Mouse (Mus musculus) lung, embryonic 16.5 days (tissue): ENCODE results near the gene Casc3. TPM values are rescaled to one million over a fixed set of nuclear protein-coding genes. Genes with fewer than 3 reads are reported as not detected.

Source experiments
- ATAC-seq: fragments of 200-750 bp; cut with Nextera tagmentation; 2 replicates; pipeline ENCODE4 v1.8.0; 2017; ENCODE audit warnings: low read depth, mild to moderate bottlenecking, moderate library complexity
- H3K27ac ChIP-seq: fragments of 300-500 bp; sonication (generic); 2 replicates; pipeline ENCODE4 v1.5.1; 2014; ENCODE audit warnings: mild to moderate bottlenecking, control low read depth, low read length
- H3K27me3 ChIP-seq: fragments of 300-500 bp; sonication (generic); 2 replicates; pipeline ENCODE4 v1.6.1; 2014; ENCODE audit warnings: low read depth, low read length, mixed read lengths; ENCODE audit not compliant: control insufficient read depth, insufficient read depth
- H3K36me3 ChIP-seq: fragments of 300-500 bp; sonication (generic); 2 replicates; pipeline ENCODE4 v1.6.1; 2014; ENCODE audit warnings: low read length; ENCODE audit not compliant: control insufficient read depth, insufficient read depth
- H3K4me1 ChIP-seq: fragments of 300-500 bp; sonication (generic); replicated peaks from 2 replicates; pipeline ENCODE4 v1.6.1; 2014; ENCODE audit warnings: low read length, mixed read lengths; ENCODE audit not compliant: control insufficient read depth, insufficient read depth
- H3K4me2 ChIP-seq: fragments of 300-500 bp; sonication (generic); 2 replicates; pipeline ENCODE4 v1.6.1; 2014; ENCODE audit warnings: low read depth, low read length, control low read depth
- H3K4me3 ChIP-seq: fragments of 300-500 bp; sonication (generic); 2 replicates; pipeline ENCODE4 v1.5.1; 2014; ENCODE audit warnings: mild to moderate bottlenecking, low read length, control low read depth
- H3K9ac ChIP-seq: fragments of 300-500 bp; sonication (generic); 2 replicates; pipeline ENCODE4 v1.6.1; 2014; ENCODE audit warnings: low read length, control low read depth
- H3K9me3 ChIP-seq: fragments of 300-500 bp; sonication (generic); 2 replicates; pipeline ENCODE4 v1.6.1; 2016; ENCODE audit warnings: low read length; ENCODE audit not compliant: control insufficient read depth
- WGBS: fragments of 180-500 bp; shearing (Covaris S2); extraction: QIAGEN DNeasy Blood & Tissue Kit; methylation state at CpG from one replicate; pipeline ENCODE4 v1.1.7; 2014; 5-methylcytosine and 5-hydroxymethylcytosine counted together
- polyA plus RNA-seq: library from polyadenylated mRNA; unstranded; fragments of >200 nt; fragmentation: Nextera tagmentation; extraction: Ambion mirVana; gene quantifications from 2 replicates; pipeline ENCODE4 v1.2.1, GENCODE M21; 2015

Gene Casc3
- polyA plus RNA-seq, 1 experiment from 2014 or later, result 33.2 TPM

DNA sequence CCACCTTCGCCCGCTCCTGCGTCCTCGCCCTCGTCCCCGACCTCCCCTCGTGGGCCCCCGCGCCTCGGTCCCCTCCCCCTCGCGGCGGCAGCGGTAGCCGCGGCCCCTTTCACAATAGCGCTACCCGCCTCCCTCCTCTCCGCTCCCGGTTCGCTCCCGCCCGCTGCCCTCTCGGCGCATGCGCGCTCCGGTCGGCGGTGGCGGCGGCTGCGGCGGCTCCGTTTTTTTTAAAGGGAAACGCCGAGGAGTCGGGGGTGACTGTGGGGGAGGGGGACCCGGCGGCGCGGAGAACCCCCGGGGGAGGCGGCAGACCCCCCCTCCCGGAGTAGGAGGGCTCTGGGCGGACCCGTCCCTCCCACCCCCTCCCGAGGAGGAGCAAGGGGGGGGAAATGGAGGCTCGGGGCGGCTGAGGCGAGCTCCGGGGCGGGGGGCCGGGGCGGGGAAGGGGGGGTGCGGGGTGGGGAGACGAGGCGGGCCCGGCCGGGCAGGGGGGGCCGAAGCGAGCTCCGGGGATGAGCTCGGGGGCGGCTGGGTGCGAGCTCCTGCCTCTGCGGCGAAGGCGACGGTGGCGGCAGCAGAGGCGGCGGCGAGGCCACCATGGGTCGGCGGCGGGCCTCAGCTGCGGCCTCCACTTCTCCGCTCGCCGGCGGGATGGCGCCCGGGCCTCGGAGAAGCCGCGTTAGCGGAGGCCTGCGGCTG, 9.5 kb upstream of the Casc3 start, which contains the start of gene Msl1:
Gene Msl1 (plus strand): TSS at position 502 of the 699 bp plus-strand sequence.
- WGBS, result under 1% methylated on average over 48 of the region's 89 CpGs
- Histone ChIP-seq H3K4me2 (peak within 1 kb of the TSS; percentile 60), H3K27me3 (no peaks in the 10 kb centered on the region), H3K9ac (peak within 1 kb of the TSS; percentile 98), H3K27ac (peak within 1 kb of the TSS; percentile 100), H3K9me3 (no peaks in the 10 kb centered on the region), H3K4me3 (peak within 1 kb of the TSS; percentile 98), H3K36me3 (peaks cover 11% of the 10 kb centered on the region), H3K4me1 (peaks cover 27% of the 10 kb centered on the region)
- ATAC-seq, result peak; percentile 77

- Histone ChIP-seq H3K9ac (peak overlapping the region; percentile 98), H3K4me2 (peak overlapping the region; percentile 60), H3K27ac (peak overlapping the region; percentile 100), H3K27me3 (no peaks in the 10 kb centered on the region), H3K36me3 (peaks cover 16% of the 10 kb centered on the region), H3K4me3 (peak overlapping the region; percentile 98), H3K9me3 (no peaks in the 10 kb centered on the region), H3K4me1 (peaks cover 27% of the 10 kb centered on the region)
- peak; percentile 49 for ATAC-seq
- under 1% methylated on average over 52 of the region's 74 CpGs for WGBS
These were observed 8.8 kb upstream of the Casc3 start for GRCm38 (mm10) chr11:98795714-98796514.

GRCm38 (mm10) chr11:98796515-98797216, 8.0 kb upstream of the Casc3 start:
- peak overlapping the region; percentile 98 for H3K9ac ChIP-seq
- peak overlapping the region; percentile 98 for H3K4me3 ChIP-seq
- peak overlapping the region; percentile 100 for H3K27ac ChIP-seq
- peaks cover 27% of the 10 kb centered on the region for H3K4me1 ChIP-seq
- 1% methylated on average over 23 of the region's 23 CpGs for WGBS
- H3K9me3 ChIP-seq, result no peaks in the 10 kb centered on the region
- no peaks in the 10 kb centered on the region for H3K27me3 ChIP-seq
- ATAC-seq, result peak; percentile 32
- peaks cover 19% of the 10 kb centered on the region for H3K36me3 ChIP-seq
- H3K4me2 ChIP-seq, result peak overlapping the region; percentile 60

GRCm38 (mm10) chr11:98797306-98797705, 7.4 kb upstream of the Casc3 start:
- under 1% methylated on average over 5 of the region's 5 CpGs for WGBS
- H3K27me3 ChIP-seq, result no peaks in the 10 kb centered on the region
- H3K9me3 ChIP-seq, result no peaks in the 10 kb centered on the region
- peak overlapping the region; percentile 98 for H3K9ac ChIP-seq
- H3K4me3 ChIP-seq, result peak overlapping the region; percentile 98
- peak overlapping the region; percentile 60 for H3K4me2 ChIP-seq
- H3K4me1 ChIP-seq, result peaks cover 26% of the 10 kb centered on the region
- H3K27ac ChIP-seq, result peak overlapping the region; percentile 4; the same call in 1 of the 2 replicates
- ATAC-seq, result no peak
- peaks cover 21% of the 10 kb centered on the region for H3K36me3 ChIP-seq

DNA sequence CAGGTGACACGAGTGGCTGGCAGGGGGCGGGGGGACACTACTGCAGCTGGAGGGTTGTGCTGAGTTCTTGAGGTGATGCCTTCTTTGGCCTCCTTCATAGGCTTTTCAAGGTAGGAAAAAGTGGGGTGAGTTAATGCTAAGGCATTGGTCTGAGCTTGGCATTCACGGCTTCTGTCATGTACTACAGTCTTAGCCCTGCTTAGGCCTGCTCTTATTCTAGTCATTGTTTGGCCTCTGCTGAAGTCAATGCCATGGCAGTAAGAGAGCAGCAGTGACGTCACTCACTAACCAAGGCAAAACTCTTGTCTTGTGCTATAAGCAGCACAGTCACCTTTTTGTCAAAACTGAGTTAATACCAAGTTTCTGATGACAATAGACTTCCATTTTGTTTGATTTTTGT, 6.8 kb upstream of the Casc3 start:
- Histone ChIP-seq H3K4me3 (peak overlapping the region; percentile 98), H3K27ac (no peak overlapping the region; the same call in 1 of the 2 replicates), H3K4me1 (peaks cover 22% of the 10 kb centered on the region), H3K9me3 (no peaks in the 10 kb centered on the region), H3K9ac (peak overlapping the region; percentile 98), H3K36me3 (peaks cover 25% of the 10 kb centered on the region), H3K27me3 (no peaks in the 10 kb centered on the region), H3K4me2 (peak overlapping the region; percentile 60)
- ATAC-seq, result no peak
- 31% methylated on average over 4 of the region's 4 CpGs for WGBS

GRCm38 (mm10) chr11:98808417-98808816, 3.7 kb downstream of the Casc3 start:
- Histone ChIP-seq H3K27ac (peak overlapping the region; percentile 21; the same call in 1 of the 2 replicates), H3K9me3 (no peaks in the 10 kb centered on the region), H3K27me3 (no peaks in the 10 kb centered on the region), H3K36me3 (peaks cover 36% of the 10 kb centered on the region), H3K4me3 (no peak overlapping the region), H3K9ac (no peak overlapping the region), H3K4me2 (no peak overlapping the region), H3K4me1 (peaks cover 11% of the 10 kb centered on the region)
- no peak for ATAC-seq
- 54% methylated on average over 2 of the region's 2 CpGs for WGBS

- no peaks in the 10 kb centered on the region for H3K27me3 ChIP-seq
- peak overlapping the region; percentile 98 for H3K27ac ChIP-seq
- H3K36me3 ChIP-seq, result peaks cover 32% of the 10 kb centered on the region
- no peaks in the 10 kb centered on the region for H3K9me3 ChIP-seq
- peak overlapping the region; percentile 87 for H3K4me3 ChIP-seq
- H3K9ac ChIP-seq, result peak overlapping the region; percentile 95
- under 1% methylated on average over 82 of the region's 84 CpGs for WGBS
- peak overlapping the region; percentile 86 for H3K4me2 ChIP-seq
- peaks cover 11% of the 10 kb centered on the region for H3K4me1 ChIP-seq
- ATAC-seq, result peak; percentile 99
These were observed 5.0 kb downstream of the Casc3 start for GRCm38 (mm10) chr11:98809457-98810290.

DNA sequence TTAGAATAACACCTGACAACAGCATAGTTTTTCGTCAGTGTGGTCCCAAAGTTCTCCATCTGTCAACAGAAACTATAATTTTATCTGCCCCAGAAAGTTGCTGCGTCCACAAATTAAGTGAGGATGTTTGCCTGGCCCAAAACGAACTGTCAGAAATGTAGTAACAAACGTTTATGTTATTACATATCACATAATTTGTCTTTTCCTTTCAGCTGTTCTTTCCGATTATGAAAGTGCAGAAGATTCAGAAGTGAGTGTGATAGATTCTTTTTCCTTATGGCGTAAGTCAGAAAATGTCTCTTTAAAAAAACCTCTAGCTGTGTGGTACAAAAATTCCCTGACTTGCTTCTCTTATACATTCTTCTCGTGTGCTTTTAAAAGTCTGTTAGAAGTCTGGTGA, 6.0 kb downstream of the Casc3 start:
- H3K4me3 ChIP-seq, result peak overlapping the region; percentile 87
- no peaks in the 10 kb centered on the region for H3K27me3 ChIP-seq
- peak overlapping the region; percentile 98 for H3K27ac ChIP-seq
- H3K36me3 ChIP-seq, result peaks cover 25% of the 10 kb centered on the region
- no peaks in the 10 kb centered on the region for H3K9me3 ChIP-seq
- 29% methylated on average over 7 of the region's 7 CpGs for WGBS
- no peak for ATAC-seq
- H3K9ac ChIP-seq, result peak overlapping the region; percentile 95
- H3K4me1 ChIP-seq, result peaks cover 11% of the 10 kb centered on the region
- H3K4me2 ChIP-seq, result peak overlapping the region; percentile 86
